Mouse (Mus musculus): ENCODE measurements around the gene Chrna1. TPM values are rescaled to one million over a fixed set of nuclear protein-coding genes. Genes with fewer than 3 reads are reported as not detected.

The Chrna1 gene
- polyA plus RNA-seq, 1 experiment = 0.07 TPM

- Histone ChIP-seq H3K27me3 (ENCODE audit: control insufficient read depth, insufficient read depth, low read length) (no peaks in the 10 kb centered on the region; the same call in 1 of the 2 replicates), H3K4me1 (replicated peaks; ENCODE audit: control insufficient read depth, insufficient read depth, low read length) (no peaks in the 10 kb centered on the region), H3K27ac (ENCODE audit: control insufficient read depth, insufficient read depth, low read length) (no peak overlapping the region), H3K4me3 (ENCODE audit: control insufficient read depth, insufficient read depth, low read length) (no peak overlapping the region), H3K36me3 (ENCODE audit: control insufficient read depth, insufficient read depth, low read length) (no peaks in the 10 kb centered on the region)
- DNase-seq = no peak
- TF ChIP-seq CTCF (IDR thresholded peaks at IDR 0.05; ENCODE audit: borderline replicate concordance, control insufficient read depth, extremely low read depth, insufficient read depth, low read length, poor library complexity) (no peak), POLR2A (IDR thresholded peaks at IDR 0.05; ENCODE audit: control insufficient read depth, extremely low read depth, insufficient read depth, low read length, poor library complexity) (no peak)
- 81% methylated on average over 4 of the region's 4 CpGs for WGBS
Measured at GRCm38 (mm10) chr2:73587109-73587506, 7.0 kb upstream of the Chrna1 start.

- TF ChIP-seq POLR2A (IDR thresholded peaks at IDR 0.05; ENCODE audit: control insufficient read depth, extremely low read depth, insufficient read depth, low read length, poor library complexity) (no peak), CTCF (IDR thresholded peaks at IDR 0.05; ENCODE audit: borderline replicate concordance, control insufficient read depth, extremely low read depth, insufficient read depth, low read length, poor library complexity) (no peak)
- H3K4me3 ChIP-seq (ENCODE audit: control insufficient read depth, insufficient read depth, low read length) = no peak overlapping the region
- H3K27ac ChIP-seq (ENCODE audit: control insufficient read depth, insufficient read depth, low read length) = no peak overlapping the region
- WGBS = 78% methylated on average over 10 of the region's 10 CpGs
- DNase-seq = no peak
- no peaks in the 10 kb centered on the region for H3K36me3 ChIP-seq (ENCODE audit: control insufficient read depth, insufficient read depth, low read length)
- H3K27me3 ChIP-seq (ENCODE audit: control insufficient read depth, insufficient read depth, low read length) = no peaks in the 10 kb centered on the region; the same call in 1 of the 2 replicates
- H3K4me1 ChIP-seq (replicated peaks; ENCODE audit: control insufficient read depth, insufficient read depth, low read length) = no peaks in the 10 kb centered on the region
Measured at GRCm38 (mm10) chr2:73586392-73587108, 6.4 kb upstream of the Chrna1 start.

GRCm38 (mm10) chr2:73585347-73585831 lies 5.3 kb upstream of the Chrna1 start:
- no peaks in the 10 kb centered on the region; the same call in 1 of the 2 replicates for H3K27me3 ChIP-seq (ENCODE audit: control insufficient read depth, insufficient read depth, low read length)
- 65% methylated on average over 12 of the region's 12 CpGs for WGBS
- no peaks in the 10 kb centered on the region for H3K36me3 ChIP-seq (ENCODE audit: control insufficient read depth, insufficient read depth, low read length)
- DNase-seq = no peak
- no peaks in the 10 kb centered on the region for H3K4me1 ChIP-seq (replicated peaks; ENCODE audit: control insufficient read depth, insufficient read depth, low read length)
- H3K27ac ChIP-seq (ENCODE audit: control insufficient read depth, insufficient read depth, low read length) = no peak overlapping the region
- H3K4me3 ChIP-seq (ENCODE audit: control insufficient read depth, insufficient read depth, low read length) = no peak overlapping the region
- TF ChIP-seq CTCF (IDR thresholded peaks at IDR 0.05; ENCODE audit: borderline replicate concordance, control insufficient read depth, extremely low read depth, insufficient read depth, low read length, poor library complexity) (no peak), POLR2A (IDR thresholded peaks at IDR 0.05; ENCODE audit: control insufficient read depth, extremely low read depth, insufficient read depth, low read length, poor library complexity) (no peak)

- whole genome bisulfite sequencing = 9% methylated on average over 18 of the region's 18 CpGs
- H3K4me3 ChIP-seq (ENCODE audit: control insufficient read depth, insufficient read depth, low read length) = no peak overlapping the region
- H3K27ac ChIP-seq (ENCODE audit: control insufficient read depth, insufficient read depth, low read length) = no peak overlapping the region
- peak; percentile 40 for DNase-seq
- no peaks in the 10 kb centered on the region; the same call in 1 of the 2 replicates for H3K27me3 ChIP-seq (ENCODE audit: control insufficient read depth, insufficient read depth, low read length)
- H3K36me3 ChIP-seq (ENCODE audit: control insufficient read depth, insufficient read depth, low read length) = no peaks in the 10 kb centered on the region
- TF ChIP-seq CTCF (IDR thresholded peaks at IDR 0.05; ENCODE audit: borderline replicate concordance, control insufficient read depth, extremely low read depth, insufficient read depth, low read length, poor library complexity) (no peak), POLR2A (IDR thresholded peaks at IDR 0.05; ENCODE audit: control insufficient read depth, extremely low read depth, insufficient read depth, low read length, poor library complexity) (no peak)
- H3K4me1 ChIP-seq (replicated peaks; ENCODE audit: control insufficient read depth, insufficient read depth, low read length) = no peaks in the 10 kb centered on the region
Measured at GRCm38 (mm10) chr2:73584645-73585346, 4.7 kb upstream of the Chrna1 start.

- Histone ChIP-seq H3K4me3 (ENCODE audit: control insufficient read depth, insufficient read depth, low read length) (no peak overlapping the region), H3K36me3 (ENCODE audit: control insufficient read depth, insufficient read depth, low read length) (no peaks in the 10 kb centered on the region), H3K4me1 (replicated peaks; ENCODE audit: control insufficient read depth, insufficient read depth, low read length) (no peaks in the 10 kb centered on the region), H3K27ac (ENCODE audit: control insufficient read depth, insufficient read depth, low read length) (no peak overlapping the region), H3K27me3 (ENCODE audit: control insufficient read depth, insufficient read depth, low read length) (no peaks in the 10 kb centered on the region; the same call in 1 of the 2 replicates)
- 91% methylated on average over 5 of the region's 5 CpGs for WGBS
- no peak for DNase-seq
- no peak for TF ChIP-seq CTCF (IDR thresholded peaks at IDR 0.05; ENCODE audit: borderline replicate concordance, control insufficient read depth, extremely low read depth, insufficient read depth, low read length, poor library complexity)
- TF ChIP-seq POLR2A (IDR thresholded peaks at IDR 0.05; ENCODE audit: control insufficient read depth, extremely low read depth, insufficient read depth, low read length, poor library complexity) = no peak
Measured at GRCm38 (mm10) chr2:73580720-73581119, 582 bp upstream of the Chrna1 start.

GRCm38 (mm10) chr2:73579168-73579567 lies 970 bp downstream of the Chrna1 start:
- no peak for TF ChIP-seq POLR2A (IDR thresholded peaks at IDR 0.05; ENCODE audit: control insufficient read depth, extremely low read depth, insufficient read depth, low read length, poor library complexity)
- TF ChIP-seq CTCF (IDR thresholded peaks at IDR 0.05; ENCODE audit: borderline replicate concordance, control insufficient read depth, extremely low read depth, insufficient read depth, low read length, poor library complexity) = no peak
- H3K4me1 ChIP-seq (replicated peaks; ENCODE audit: control insufficient read depth, insufficient read depth, low read length) = no peaks in the 10 kb centered on the region
- 63% methylated on average over 5 of the region's 5 CpGs for WGBS

More at GRCm38 (mm10) chr2:73579168-73579567, 970 bp downstream of the Chrna1 start:
- H3K4me3 ChIP-seq (ENCODE audit: control insufficient read depth, insufficient read depth, low read length) = no peak overlapping the region
- H3K36me3 ChIP-seq (ENCODE audit: control insufficient read depth, insufficient read depth, low read length) = no peaks in the 10 kb centered on the region
- no peaks in the 10 kb centered on the region for H3K27me3 ChIP-seq (ENCODE audit: control insufficient read depth, insufficient read depth, low read length)
- DNase-seq = no peak
- H3K27ac ChIP-seq (ENCODE audit: control insufficient read depth, insufficient read depth, low read length) = no peak overlapping the region
